Mouse (Mus musculus) erythroid progenitor cell, adult 5-6 weeks (primary cell): ENCODE data around the gene Csnk2b. TPM values are rescaled to one million over a fixed set of nuclear protein-coding genes. Genes with fewer than 3 reads are reported as not detected.

Experiments
- ATAC-seq: replicated peaks from 2 replicates; pipeline ENCODE4 v1.8.0; 2016; ENCODE audit warnings: moderate number of reproducible peaks, mild to moderate bottlenecking, moderate TSS enrichment, inconsistent platforms; ENCODE audit not compliant: poor library complexity, low FRiP score, severe bottlenecking
- total RNA-seq, 2 experiments: library from RNA; stranded (forward) in 1 of 2; stranded (reverse) in 1 of 2; fragments of 150-400 nt in 1 of 2; fragments of 186-747, 209-891 nt in 1 of 2; gene quantifications; 2 replicates each; pipeline versions ENCODE4 v1.2.3 to v1.2.4; 2015 to 2017; ENCODE audit warnings: low replicate concordance in 2 of 2

Csnk2b gene
- total RNA-seq, 2 experiments from 2014 or later: 118 to 261 TPM

DNA sequence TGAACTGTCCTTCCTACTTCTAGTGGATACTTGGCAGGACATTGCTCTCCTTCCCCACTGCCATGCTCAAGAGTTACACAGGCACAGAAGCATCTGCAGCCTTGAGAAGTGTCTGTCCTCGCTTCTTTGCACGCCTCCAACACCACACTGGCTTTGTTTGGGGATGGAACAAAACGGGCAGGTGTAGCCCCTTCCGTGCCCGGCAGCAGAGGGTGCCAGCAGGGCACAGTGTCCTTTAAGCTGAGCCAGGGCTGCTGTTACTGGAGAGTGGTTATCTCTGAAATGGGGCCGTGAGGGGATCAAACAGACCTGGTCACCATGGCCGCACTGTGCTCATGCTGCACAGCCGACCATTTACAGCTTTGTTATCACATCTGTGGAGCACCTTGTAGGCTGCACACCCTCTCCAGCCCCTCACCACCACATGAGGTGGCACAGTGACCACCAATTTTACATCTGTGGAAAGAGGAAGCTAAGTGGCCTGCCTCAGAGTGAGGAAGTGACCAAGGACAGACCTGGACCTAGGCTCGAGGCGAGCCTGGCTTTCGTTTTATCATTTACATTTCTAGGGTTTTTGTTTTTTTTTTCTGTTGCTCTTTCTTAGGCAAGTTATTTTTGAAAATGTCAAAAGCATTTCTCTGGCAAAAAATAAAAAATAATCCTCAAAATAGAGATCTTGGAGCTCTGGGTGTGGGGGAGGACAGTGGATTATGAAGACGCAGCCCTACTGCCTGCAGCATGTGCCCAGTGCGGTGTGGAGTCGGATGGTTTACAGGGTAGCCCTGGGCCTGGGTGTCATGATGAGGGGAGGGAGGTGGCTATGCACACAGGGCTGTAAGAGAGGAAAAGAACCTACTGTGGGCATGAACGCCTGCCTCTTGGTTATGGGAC lies 27.1 kb downstream of the Csnk2b start:
- no peak for ATAC-seq

GRCm38 (mm10) chr17:35092403-35093198 lies 29.3 kb downstream of the Csnk2b start:
- no peak for ATAC-seq

GRCm38 (mm10) chr17:35090166-35090932 lies 31.5 kb downstream of the Csnk2b start:
- ATAC-seq: peak; percentile 81

DNA sequence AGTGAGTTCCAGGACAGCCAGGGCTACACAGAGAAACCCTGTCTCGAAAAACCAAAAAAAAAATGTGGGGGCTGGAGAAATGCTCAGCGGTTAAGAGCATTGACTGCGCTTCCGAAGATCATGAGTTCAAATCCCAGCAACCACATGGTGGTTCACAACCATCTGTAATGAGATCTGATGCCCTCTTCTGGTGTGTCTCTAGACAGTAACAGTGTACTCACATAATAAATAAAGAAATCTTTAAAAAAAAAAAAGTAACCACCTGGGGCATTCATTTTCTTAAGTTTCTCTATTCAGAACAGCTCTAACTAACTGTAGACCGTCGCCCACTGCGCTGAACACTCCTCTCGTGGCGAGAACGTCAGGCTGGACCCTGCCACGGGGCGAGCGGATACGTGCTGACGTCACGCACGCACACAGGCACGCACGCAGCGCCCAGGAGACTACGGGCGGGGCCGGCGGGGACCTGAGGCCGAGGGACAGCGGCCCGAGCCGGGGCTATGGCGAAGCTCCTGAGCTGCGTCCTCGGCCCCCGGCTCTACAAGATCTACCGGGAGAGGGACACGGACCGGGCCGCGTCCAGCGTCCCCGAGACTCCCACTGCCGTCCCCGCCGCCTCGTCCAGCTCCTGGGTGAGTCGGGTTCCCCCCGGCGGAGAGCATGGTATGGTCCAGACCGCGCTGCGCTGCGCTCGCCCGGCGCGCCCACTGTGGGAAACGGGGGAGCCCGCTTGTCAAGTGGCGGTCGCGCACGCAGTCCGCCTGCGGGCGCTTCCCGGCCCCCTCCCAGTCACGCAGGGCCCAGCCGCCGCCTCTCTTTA lies 32.8 kb downstream of the Csnk2b start, which contains the start of gene Abhd16a:
Gene Abhd16a (plus strand): TSS at position 439 of the 820 bp plus-strand sequence.
- peak; percentile 92 for ATAC-seq

GRCm38 (mm10) chr17:35088151-35088550 lies 33.7 kb downstream of the Csnk2b start:
- no peak for ATAC-seq

DNA sequence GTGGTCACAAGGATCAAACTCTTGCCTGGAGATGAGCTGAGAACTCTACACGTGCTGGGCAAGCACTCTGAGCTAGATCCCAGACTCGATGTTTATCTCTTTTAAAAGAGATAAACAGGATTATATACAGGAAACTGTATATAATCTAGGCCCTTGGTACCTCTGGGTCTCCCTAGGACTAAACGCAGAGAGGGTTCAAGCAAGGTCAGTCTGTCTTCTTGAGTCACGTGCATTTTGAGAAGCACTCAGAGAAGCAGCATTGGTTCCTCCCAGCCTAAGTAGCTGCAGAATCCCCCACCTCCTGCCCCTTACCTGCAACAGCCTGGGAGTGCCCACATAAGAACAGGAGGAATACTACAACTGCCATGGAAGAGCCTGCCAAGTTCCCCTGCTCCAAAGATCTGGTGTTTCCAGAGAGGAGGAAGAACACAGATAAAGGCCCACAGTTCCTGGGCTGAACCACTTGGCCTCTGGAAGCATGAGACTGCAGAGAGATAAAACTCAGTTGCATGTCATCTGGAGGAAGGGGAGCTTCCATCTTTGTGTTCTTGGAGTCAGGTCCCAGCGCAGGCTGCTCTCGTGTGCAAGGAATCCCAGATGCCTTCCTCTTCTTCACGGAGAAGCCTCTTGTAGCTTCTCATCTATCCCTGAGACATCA lies 36.5 kb downstream of the Csnk2b start, which contains the start of gene Ly6g6f:
Gene Ly6g6f (minus strand): TSS at position 403 of the 658 bp plus-strand sequence.
- ATAC-seq: no peak

- ATAC-seq: no peak
These were observed 37.8 kb downstream of the Csnk2b start for GRCm38 (mm10) chr17:35083929-35084497.

- no peak for ATAC-seq
These were observed 38.8 kb downstream of the Csnk2b start for GRCm38 (mm10) chr17:35082841-35083576.

DNA sequence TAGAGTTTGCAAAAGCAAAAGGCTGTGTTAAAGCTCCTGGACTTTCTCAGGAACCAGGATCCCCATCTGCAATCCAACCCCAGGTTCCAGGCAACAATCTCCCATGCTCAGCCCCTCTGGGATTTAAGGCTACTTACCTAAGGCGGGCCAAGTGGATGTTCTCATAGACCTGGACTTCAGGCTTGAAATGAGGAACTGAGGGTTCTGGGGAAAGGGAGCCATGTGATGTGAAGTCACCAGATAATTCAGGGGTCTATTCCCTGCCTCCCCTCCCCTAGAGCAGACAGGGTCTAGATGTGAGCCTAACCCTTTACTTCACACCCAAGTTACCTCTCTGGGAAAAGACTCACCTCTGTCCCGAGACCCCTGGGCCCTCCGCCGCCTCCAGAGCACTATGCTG lies 41.1 kb downstream of the Csnk2b start:
- no peak for ATAC-seq

GRCm38 (mm10) chr17:35080248-35080647 lies 41.6 kb downstream of the Csnk2b start:
- peak; percentile 66 for ATAC-seq

DNA sequence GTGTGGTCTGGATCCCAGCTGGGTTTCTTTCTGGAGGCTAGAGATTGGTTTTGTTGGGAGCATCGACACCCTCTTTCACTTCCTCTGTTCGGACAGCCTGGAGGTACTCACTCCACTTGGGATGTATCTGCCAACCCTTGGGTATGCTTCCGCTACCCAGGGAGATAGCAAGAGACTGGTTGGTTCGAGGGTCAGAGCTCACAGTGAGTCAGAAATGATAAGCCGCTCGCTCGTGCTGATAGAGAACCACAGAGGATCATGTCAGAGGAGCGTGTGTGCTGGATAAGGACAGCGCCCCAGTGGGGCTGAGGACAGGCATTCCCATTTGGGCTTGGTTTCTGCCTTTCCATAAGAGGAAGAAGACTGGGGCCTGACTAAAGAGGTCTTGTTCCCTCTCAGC lies 42.1 kb downstream of the Csnk2b start:
- peak; percentile 92 for ATAC-seq

GRCm38 (mm10) chr17:35077786-35078233 lies 44.0 kb downstream of the Csnk2b start, which contains the start of gene Ly6g6d:
Ly6g6d (minus strand) TSS chr17:35078065.
- no peak for ATAC-seq

GRCm38 (mm10) chr17:35077285-35077684 lies 44.6 kb downstream of the Csnk2b start:
- no peak for ATAC-seq

- ATAC-seq: no peak
These were observed 45.2 kb downstream of the Csnk2b start, which contains the start of gene Ly6g6e for GRCm38 (mm10) chr17:35076507-35077176. Ly6g6e (plus strand) TSS chr17:35076902.

GRCm38 (mm10) chr17:35074097-35074496 lies 47.8 kb downstream of the Csnk2b start:
- no peak for ATAC-seq

- no peak for ATAC-seq
These were observed 50.4 kb downstream of the Csnk2b start for GRCm38 (mm10) chr17:35071454-35071853.
